Comparison of ENCODE assay signal across 8 mouse cellular contexts in genomic region chr13:83720883-83721371, GRCm38 (mm10).
DNase-seq lines count a peak whose midpoint lies in the region; ATAC-seq and TF ChIP-seq lines count a peak whose summit lies in the region.

No protein-coding gene starts in this region.

- no peak for TF ChIP-seq CTCF in cerebellum, adult 2 months (IDR thresholded peaks at IDR 0.05; ENCODE audit: borderline replicate concordance, insufficient read depth, low read depth, low read length)
- TF ChIP-seq CTCF in forebrain, postnatal 0 days (IDR thresholded peaks at IDR 0.05; ENCODE audit: low read depth) = peak; percentile 64

- no peak overlapping the region for H3K9ac ChIP-seq in heart, embryonic 14.5 days (ENCODE audit: low read length)
- peak overlapping the region; percentile 100 for H3K9ac ChIP-seq in forebrain, postnatal 0 days
- peak overlapping the region; percentile 94 for H3K9ac ChIP-seq in neural tube, embryonic 11.5 days (ENCODE audit: low read length)

- intact Hi-C loops in heart, postnatal 25 days (cut with DNase I) = no loop called here

- no peaks in the 10 kb centered on the region for H3K36me3 ChIP-seq in heart, embryonic 14.5 days (ENCODE audit: control insufficient read depth, insufficient read depth, low read length)
- no peaks in the 10 kb centered on the region for H3K36me3 ChIP-seq in forebrain, postnatal 0 days (ENCODE audit: insufficient read depth)
- H3K36me3 ChIP-seq in neural tube, embryonic 11.5 days (ENCODE audit: control insufficient read depth, insufficient read depth, low read length) = no peaks in the 10 kb centered on the region

- H3K4me2 ChIP-seq in heart, embryonic 14.5 days (ENCODE audit: low read length) = peak overlapping the region; percentile 50
- peak overlapping the region; percentile 71 for H3K4me2 ChIP-seq in forebrain, postnatal 0 days (ENCODE audit: low read depth)
- H3K4me2 ChIP-seq in neural tube, embryonic 11.5 days (ENCODE audit: low read depth) = peak overlapping the region; percentile 55

- peaks cover 99% of the 10 kb centered on the region for H3K27me3 ChIP-seq in heart, embryonic 14.5 days (ENCODE audit: control insufficient read depth, insufficient read depth, low read length)
- no peaks in the 10 kb centered on the region for H3K27me3 ChIP-seq in cerebellum, adult 2 months (ENCODE audit: control insufficient read depth, insufficient read depth, low read length)
- no peaks in the 10 kb centered on the region for H3K27me3 ChIP-seq in forebrain, postnatal 0 days (ENCODE audit: insufficient read depth, low read length)
- H3K27me3 ChIP-seq in neural tube, embryonic 11.5 days (ENCODE audit: control insufficient read depth, insufficient read depth, low read length) = peaks cover 53% of the 10 kb centered on the region

- no peaks in the 10 kb centered on the region for H3K9me3 ChIP-seq in heart, embryonic 14.5 days (ENCODE audit: control insufficient read depth, low read length)
- H3K9me3 ChIP-seq in forebrain, postnatal 0 days (ENCODE audit: low read length) = no peaks in the 10 kb centered on the region
- no peaks in the 10 kb centered on the region for H3K9me3 ChIP-seq in neural tube, embryonic 11.5 days (ENCODE audit: control insufficient read depth, low read length)

- 1% methylated on average over 25 of the region's 30 CpGs for WGBS in heart, embryonic 14.5 days
- under 1% methylated on average over 30 of the region's 30 CpGs for WGBS in cerebellum, adult 2 months
- whole genome bisulfite sequencing in forebrain, postnatal 0 days = 2% methylated on average over 30 of the region's 30 CpGs
- WGBS in neural tube, embryonic 11.5 days = 0% methylated on average over 30 of the region's 30 CpGs

- H3K27ac ChIP-seq in heart, embryonic 14.5 days (replicated peaks in 1 of 2; ENCODE audit: control insufficient read depth in 1 of 2, insufficient read depth in 1 of 2, low read depth in 2 of 2, low read length in 2 of 2) = no peak overlapping the region
- H3K27ac ChIP-seq in cerebellum, adult 2 months (ENCODE audit: insufficient read depth, low read length) = peak overlapping the region; percentile 95
- peak overlapping the region; percentile 100 for H3K27ac ChIP-seq in forebrain, postnatal 0 days (ENCODE audit: low read depth, low read length)
- peak overlapping the region; percentile 95 for H3K27ac ChIP-seq in neural tube, embryonic 11.5 days (ENCODE audit: low read depth, low read length)

- peak overlapping the region; percentile 16 to 19; a peak in 2 of 4 replicates for H3K4me3 ChIP-seq in heart, embryonic 14.5 days (ENCODE audit: control insufficient read depth in 1 of 2, insufficient read depth in 1 of 2, low read depth in 1 of 2, low read length in 2 of 2)
- peak overlapping the region; percentile 95 for H3K4me3 ChIP-seq in cerebellum, adult 2 months (replicated peaks; ENCODE audit: insufficient read depth, low read depth, low read length)
- H3K4me3 ChIP-seq in forebrain, postnatal 0 days (ENCODE audit: low read depth, low read length) = peak overlapping the region; percentile 67
- H3K4me3 ChIP-seq in neural tube, embryonic 11.5 days (ENCODE audit: low read depth, low read length) = peak overlapping the region; percentile 61

- TF ChIP-seq POLR2A in cerebellum, adult 2 months (IDR thresholded peaks at IDR 0.05; ENCODE audit: borderline replicate concordance, insufficient read depth, low read length) = 0 out of 2 replicates have a peak, but pooled peaks have one; percentile 56

- no peak for DNase-seq in heart, postnatal 25 days (ENCODE audit: low spot score)
- DNase-seq in cerebellum, adult 2 months = peak; percentile 89 to 90
- DNase-seq in forebrain, postnatal 0 days = peak; percentile 95
- peak; percentile 84 to 87 for DNase-seq in layer of hippocampus, postnatal 36 days
- DNase-seq in neural tube, embryonic 11.5 days (ENCODE audit: low spot score) = peak; percentile 88
- DNase-seq in adrenal gland, adult 18-20 months (ENCODE audit: low spot score in 2 of 2) = no peak
- no peak for DNase-seq in yolk sac, embryonic 10.5 days (ENCODE audit: low spot score)

- ATAC-seq in heart, embryonic 14.5 days (ENCODE audit: insufficient number of reproducible peaks, insufficient read depth, low FRiP score, low read depth) = no peak
- peak; percentile 83 for ATAC-seq in forebrain, postnatal 0 days
- peak; percentile 79 for ATAC-seq in neural tube, embryonic 11.5 days (ENCODE audit: insufficient read depth, low FRiP score, low TSS enrichment)

- peaks cover 0 to 4% of the 10 kb centered on the region in 2 experiments; a peak in 1 of 4 replicates for H3K4me1 ChIP-seq in heart, embryonic 14.5 days (ENCODE audit: control insufficient read depth in 2 of 2, insufficient read depth in 2 of 2, low read length in 2 of 2)
- peaks cover 4% of the 10 kb centered on the region; the same call in 1 of the 2 replicates for H3K4me1 ChIP-seq in cerebellum, adult 2 months (ENCODE audit: control insufficient read depth, insufficient read depth, low read length)
- H3K4me1 ChIP-seq in forebrain, postnatal 0 days (ENCODE audit: insufficient read depth) = peaks cover 10% of the 10 kb centered on the region; the same call in 1 of the 2 replicates
- H3K4me1 ChIP-seq in neural tube, embryonic 11.5 days (ENCODE audit: control insufficient read depth, insufficient read depth, low read length) = no peaks in the 10 kb centered on the region

Comparison
In these comparisons a context has a peak if more than half of its experiments do, and no peak if none do; other contexts are left out.
1. H3K27ac ChIP-seq: peak in cerebellum, adult 2 months (single experiment), forebrain, postnatal 0 days (single experiment) and neural tube, embryonic 11.5 days (single experiment); none in heart, embryonic 14.5 days (0 of 2).
2. H3K4me3 ChIP-seq: peak in every context shown above with its lines; median percentile 95 in cerebellum, adult 2 months; 67 in forebrain, postnatal 0 days; 61 in neural tube, embryonic 11.5 days; 18 in heart, embryonic 14.5 days.
3. DNase-seq: peak in cerebellum, adult 2 months (2 of 2), forebrain, postnatal 0 days (single experiment), layer of hippocampus, postnatal 36 days (2 of 2) and neural tube, embryonic 11.5 days (single experiment); none in heart, postnatal 25 days (single experiment), adrenal gland, adult 18-20 months (0 of 2) and yolk sac, embryonic 10.5 days (single experiment).
4. Peak in every context shown above with its lines, with median percentiles within 50 percentile points of each other: H3K4me2 ChIP-seq.